Mouse (Mus musculus): ENCODE data around the gene Zdhhc5.

- TF ChIP-seq CTCF (conservative IDR thresholded peaks at IDR 0.05; ENCODE audit: insufficient read depth, insufficient read length, low read depth, low read length) (no peak), POLR2A (IDR thresholded peaks at IDR 0.05; ENCODE audit: low read depth, low read length) (no peak)
Measured at GRCm38 (mm10) chr2:84646138-84646537, 68.8 kb downstream of the Zdhhc5 start.
